Mouse (Mus musculus): Measurements from ENCODE around the gene Mlst8.

The Mlst8 gene

DNA sequence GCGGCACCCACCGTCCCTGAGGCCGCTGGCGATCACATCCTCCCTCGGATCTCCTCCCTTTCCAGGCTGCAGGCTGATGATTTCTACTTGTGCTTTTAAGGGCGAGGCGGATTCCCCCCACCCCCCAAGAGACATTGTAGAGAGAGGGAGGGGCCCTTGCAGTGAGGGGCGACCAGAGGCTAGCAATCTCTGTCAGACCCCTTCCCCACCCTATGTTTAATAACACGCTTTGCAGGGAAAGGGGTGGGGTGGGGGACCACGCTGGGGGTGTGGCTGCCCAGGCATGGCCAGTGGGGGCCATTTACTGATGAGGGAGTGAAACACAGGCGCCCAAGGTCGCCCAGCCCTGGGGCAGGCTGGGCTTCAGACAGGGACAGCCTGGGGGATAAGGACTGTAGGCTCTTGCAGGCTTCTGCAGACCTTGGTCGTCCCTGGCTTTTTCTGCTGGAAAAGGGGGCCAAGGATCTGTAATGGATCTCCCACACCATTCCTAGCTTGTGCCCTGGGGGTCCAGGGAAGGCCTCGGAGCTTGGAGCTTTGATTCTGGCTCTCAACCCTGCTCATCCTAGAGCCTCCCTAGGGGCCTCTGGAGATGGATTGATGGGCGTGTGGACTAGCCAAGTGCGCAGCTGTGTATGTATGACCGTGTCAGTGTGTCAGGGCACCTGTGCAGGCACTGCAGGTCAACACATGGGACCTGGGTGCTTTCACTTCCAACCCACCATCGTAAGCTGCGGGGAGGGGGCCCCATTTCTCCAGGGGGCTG lies 10.6 kb upstream of the Mlst8 start:
- no peak for DNase-seq (ENCODE audit: low read depth)

DNA sequence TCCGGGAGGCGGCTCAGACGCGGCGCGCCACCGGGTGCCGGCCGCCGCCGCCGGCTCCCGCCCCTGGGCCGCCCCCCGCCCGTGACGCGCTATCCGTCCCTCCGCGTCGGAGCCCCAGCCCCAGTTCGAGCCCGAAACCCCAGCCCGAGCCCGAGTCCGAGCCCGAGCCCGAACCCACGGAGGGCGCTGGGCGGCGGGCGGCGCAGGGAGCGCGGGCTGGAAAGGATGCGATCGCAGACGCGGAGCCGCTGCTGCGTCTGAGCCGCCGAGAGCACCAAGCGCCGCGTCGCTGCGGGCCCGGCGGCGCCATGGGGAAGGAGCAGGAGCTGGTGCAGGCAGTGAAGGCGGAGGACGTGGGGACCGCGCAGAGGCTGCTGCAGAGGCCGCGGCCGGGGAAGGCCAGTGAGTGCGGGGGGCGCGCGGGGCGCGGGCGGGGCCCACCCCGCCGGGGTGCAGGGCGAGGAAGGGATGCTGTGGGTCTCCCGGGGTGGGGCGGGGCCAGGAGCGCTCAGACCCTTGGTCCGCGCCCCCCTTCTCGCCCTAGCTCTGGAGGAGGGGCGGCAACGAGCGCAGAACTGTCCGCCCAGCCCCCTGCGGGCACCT lies 9.9 kb upstream of the Mlst8 start:
- no peak for DNase-seq (ENCODE audit: low read depth)

DNA sequence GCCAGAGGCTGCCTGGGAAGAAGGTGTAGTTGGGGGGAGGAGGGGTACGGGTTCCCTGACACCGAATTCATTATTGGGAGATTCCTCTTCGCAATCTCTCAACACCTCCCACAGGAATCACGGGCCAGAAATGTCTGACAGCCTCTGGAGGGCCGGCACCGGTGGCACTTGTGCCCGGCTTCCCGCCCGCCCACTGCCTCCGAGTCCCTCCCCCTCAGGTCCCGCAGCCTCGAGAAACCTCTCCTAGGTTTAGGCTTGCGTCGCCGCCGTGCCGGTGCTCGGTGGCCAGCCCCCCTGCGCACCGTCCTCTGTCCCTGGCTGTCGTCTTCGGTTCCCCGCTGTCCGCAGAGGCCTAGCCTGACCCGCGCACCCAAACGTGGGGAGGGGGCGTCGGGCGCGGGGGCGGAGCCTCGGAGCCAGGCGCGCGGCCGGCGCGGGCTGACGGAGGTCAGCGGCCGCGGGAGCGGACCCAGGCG lies 9.3 kb upstream of the Mlst8 start, which contains the start of gene Caskin1:
TSS of gene Caskin1 (plus strand) at position 416 of the 476 bp plus-strand sequence.
- no peak for DNase-seq (ENCODE audit: low read depth)

DNA sequence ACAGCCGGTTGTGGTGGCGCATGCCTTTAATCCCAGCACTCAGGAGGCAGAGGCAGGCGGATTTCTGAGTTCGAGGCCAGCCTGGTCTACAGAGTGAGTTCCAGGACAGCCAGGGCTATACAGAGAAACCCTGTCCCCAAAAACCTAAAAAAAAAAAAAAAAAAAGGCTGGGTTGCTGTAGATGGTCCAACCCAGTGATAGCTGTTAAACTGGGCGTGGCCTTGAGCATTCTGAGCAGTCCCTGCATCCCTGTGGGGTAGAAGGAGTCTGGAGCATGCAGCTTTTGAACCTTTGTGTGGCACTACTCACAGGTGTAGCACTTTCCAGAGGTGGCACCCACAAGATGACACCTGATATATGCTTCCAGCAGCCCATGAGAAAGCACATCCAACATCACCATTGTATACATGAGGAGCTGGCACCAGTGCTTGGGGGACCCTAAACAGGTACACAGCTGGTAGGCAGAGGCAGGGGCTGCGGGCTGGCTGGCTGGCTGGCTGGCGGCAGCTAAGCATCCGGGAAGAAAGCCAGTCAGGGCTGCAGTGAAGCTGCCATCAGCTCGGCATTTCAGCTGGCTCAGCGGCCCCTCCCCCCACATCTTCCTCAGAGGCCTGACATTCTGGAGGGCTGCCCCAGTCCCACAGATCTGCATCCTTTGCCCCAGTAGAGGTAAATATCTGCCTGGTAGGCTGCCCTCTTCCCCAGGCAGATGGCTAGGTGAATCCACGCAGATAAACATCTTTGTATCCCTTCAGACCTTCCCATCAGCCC lies 6.4 kb upstream of the Mlst8 start:
- no peak for DNase-seq (ENCODE audit: low read depth)

DNA sequence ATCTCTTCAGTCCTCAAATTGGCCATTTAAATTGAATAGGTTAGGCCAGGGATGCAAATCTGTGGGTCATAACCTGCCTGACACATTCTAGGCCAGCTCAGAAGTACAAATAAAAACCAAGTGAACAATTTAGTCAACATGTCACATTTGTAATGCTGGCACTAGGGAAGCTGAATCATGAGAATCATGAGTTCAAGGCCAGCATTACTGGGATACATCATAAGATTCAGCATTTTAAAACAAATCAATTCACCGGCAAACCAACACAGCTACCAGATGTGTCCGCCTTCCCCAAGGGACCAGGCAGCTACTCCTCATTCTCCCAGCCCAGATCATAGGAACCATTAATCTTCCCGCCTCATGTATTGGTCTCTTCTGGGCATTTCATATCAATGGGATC lies 4.6 kb upstream of the Mlst8 start:
- DNase-seq (ENCODE audit: low read depth) = no peak

DNA sequence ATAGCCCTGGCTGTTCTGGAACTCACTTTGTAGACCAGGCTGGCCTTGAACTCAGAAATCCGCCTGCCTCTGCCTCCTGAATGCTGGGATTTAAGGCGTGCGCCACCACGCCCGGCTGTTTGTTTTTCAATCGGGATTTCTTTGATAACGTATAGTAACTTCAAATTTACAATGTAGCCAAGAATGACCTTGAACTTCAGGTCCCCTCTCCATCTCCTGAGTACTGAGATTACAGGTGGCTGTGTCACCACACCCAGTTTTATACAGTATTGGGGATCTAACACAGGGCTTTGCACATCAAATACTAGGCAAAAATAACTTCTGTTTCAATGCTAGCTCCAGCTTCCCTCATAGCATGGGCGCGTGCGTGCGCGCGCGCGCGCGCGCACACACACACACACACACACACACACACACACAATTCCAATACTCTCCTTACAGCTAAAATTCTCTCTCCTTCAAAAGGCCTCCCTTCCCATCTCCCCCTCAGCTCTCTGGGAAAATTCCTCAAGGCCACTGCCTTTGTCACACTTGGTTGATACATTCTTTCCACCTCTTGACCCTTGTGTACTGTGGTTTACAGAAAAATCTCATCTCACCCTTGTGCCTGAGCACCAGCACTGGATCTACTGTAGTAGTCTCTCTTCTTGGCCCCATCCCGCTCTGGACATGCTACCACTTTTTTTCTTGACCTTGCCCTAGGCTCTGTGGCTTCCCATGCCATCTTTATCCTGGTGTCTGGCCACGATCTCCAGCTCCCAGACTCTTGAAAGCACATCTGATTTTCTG lies 2.3 kb upstream of the Mlst8 start:
- DNase-seq (ENCODE audit: low read depth) = no peak

DNA sequence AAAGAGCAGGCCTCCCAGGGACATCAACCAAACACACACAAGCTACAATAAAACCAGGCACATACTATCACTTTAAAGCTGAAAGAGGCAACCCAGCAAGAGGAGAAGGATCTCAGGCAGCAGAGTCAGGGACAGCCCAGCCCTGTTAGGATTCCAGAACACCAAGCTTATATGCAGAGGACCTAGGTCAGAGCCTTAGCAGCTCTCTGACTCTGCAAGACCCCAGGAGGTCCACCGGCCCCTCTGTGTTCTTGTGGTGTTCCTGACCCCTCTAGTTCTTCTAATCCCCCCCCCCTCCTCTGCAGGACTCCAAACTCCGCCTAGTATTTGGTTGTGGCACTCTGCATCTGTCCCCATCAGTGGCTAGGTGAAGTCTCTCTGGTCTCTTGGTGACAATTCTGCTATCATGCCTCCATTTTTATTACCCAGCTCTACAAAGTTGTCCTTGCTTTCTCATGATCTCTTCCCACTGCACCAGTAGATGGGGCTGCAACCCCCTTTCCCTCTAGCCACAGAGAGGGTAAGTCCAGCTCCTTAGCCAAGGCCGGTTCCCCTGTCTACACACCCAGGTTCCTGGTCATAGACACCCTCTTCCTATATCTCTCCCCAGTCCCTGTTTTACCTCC lies 1.4 kb upstream of the Mlst8 start:
- DNase-seq (ENCODE audit: low read depth) = no peak

DNA sequence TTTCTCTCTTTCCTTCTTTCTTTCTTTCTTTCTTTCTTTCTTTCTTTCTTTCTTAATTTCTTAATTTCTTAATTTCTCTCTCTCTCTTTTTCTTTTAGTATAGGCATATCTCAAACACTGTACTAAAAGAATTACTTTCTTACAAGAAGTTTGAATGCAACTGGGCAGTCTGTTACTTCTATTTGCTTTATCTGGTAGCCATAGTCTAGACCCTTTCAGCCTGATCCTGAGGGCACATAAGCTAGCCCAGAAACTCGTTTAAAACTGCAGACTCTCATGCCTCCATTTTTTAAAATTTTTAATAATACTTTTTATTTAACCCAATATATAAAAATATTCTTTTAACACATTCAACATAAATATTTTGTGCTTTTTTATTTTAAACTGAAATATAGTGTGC lies 553 bp upstream of the Mlst8 start:
- no peak for DNase-seq (ENCODE audit: low read depth)

DNA sequence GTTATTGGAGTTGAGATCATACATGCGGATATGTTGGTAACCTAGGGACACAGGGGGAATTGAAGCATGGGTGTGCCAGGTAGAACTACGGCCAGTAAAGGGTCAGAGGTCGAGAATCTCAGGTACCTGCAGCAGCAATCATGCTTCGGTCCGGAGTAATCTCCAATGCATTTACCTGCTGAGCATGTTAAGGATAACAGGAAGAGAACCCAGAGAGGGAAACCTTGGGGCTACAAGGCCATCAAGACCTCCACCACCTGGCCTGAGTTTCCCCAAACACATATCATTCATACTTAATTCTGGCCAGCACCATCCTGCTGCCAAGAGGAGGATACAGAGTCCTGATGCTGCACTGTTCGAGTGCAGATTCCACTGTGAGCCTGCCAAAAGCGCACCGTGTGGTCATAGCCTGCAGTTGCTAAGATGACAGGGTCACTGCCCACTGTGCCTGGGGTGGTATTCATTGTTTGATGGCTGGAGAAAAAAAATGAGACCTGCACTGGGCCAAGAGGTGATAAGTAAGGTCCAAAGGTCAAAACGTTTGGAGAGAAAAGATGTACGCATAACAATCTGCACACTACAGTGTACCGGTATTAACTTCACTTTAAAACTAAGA lies 785 bp downstream of the Mlst8 start:
- DNase-seq (ENCODE audit: low read depth) = no peak

DNA sequence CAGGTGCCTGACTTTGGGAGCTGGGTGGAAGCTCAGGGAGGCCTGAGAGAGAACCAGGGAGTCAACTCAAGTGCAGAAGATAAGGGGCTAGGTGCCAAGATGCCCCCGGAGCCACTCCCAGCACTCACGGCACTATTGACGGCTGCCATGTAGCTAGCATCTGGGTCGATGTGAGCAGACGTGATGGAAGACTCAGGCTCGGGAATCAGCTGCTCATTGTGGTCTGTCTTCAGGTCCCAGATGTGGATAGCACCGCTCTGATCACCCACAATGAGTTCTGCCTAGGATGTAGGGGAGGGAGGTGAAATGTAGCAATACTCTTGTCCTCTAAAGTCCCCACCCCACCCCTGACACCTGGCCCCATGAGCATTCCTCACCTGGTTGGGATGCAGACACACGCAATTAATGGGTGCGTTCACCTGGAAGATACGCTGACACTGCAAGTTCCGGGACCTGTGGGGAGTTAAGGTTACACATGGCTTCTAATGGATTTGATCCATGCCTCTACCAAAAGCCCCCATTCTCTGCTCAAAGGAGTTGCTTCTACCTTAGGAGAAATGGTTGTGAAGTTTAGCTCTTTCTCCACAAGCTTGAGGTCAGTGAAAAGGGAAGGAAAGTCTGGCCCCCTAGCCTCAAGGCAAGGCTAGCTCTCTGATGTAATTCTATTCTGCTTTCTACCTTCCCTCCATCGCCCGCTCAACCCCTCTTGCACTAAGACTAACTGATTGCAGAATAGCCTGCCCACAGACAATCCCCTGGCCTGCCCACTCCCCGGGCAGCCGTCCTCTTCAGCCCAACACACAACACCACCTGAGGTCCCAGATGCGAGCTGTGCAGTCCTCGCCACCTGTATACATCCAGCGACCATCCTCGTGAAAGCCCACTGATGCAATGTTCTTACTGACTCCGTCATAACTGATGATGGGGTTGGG lies 1.6 kb downstream of the Mlst8 start:
- DNase-seq (ENCODE audit: low read depth) = no peak

DNA sequence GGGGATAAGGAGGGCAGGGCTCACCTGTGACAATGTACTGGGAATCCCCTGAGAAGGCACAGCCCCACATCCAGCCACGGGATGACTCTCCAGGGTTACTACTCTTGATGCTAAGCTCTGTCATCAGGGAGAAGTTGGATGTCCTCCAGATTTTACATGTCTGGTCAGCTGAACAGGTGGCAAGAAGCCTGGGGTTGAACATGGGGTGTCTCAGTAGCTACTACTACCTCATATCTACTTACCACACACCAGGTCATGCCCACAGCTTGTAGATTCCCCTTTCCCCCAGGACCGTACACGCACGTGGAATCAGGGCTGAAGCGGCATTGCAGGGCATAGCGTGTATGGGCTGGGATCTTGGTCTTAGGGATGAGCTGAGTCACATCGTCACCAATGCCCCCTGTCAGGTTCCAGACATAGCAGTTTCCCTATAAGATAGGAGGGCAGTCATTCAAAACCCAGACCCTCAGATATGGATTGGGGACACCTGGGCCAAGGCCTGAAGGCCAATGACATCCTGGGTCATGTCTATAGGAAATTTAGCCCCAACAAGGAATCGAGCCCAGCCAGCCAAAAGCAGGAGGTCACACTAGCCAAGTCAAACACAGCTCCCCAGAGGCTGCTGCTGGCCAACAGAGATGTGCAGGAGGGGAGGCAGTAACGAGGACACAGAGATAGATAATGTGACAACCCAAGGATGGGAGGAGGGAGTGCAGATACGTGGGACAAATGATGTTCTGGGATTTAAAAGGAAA lies 2.7 kb downstream of the Mlst8 start:
- no peak for DNase-seq (ENCODE audit: low read depth)

DNA sequence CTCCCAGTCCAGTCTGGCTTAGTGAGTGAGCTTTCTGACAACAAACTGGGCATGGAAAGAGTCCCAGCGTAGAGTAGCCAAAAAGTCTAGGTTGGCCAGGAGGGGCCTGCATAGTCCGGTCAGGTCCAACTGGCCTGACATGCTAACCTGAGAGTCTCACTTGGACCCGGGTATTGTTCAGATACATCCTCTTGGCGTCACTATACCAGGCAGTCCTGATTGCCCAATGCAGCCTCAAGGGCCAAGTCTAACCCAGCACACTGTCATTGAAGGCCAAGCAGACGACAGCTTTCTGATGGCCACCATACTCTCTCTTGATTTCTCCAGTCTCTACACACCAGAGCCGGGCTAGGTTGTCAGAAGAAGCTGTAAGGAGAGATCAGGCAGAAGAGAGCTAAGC lies 3.3 kb downstream of the Mlst8 start:
- no peak for DNase-seq (ENCODE audit: low read depth)

DNA sequence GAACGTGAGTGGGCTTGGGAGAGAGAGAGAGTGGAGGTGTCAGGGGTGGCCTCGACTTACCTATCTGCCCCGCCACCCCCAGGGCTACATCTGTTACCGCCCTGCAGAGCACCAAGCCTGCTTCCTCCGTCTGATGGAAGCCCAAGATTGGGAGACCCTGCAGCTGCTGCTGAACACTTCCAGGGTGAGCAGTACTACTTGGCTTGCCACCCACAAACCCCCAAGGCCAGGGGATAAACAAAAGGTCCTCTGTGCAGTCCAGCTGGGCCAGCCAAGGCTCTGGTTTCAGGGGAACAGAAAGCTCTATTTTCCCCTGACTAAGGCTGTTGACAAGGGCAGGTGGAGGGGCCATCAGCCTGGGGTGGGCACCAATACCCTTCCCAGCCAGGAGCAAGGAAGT lies 4.3 kb downstream of the Mlst8 start:
- DNase-seq (ENCODE audit: low read depth) = no peak

DNA sequence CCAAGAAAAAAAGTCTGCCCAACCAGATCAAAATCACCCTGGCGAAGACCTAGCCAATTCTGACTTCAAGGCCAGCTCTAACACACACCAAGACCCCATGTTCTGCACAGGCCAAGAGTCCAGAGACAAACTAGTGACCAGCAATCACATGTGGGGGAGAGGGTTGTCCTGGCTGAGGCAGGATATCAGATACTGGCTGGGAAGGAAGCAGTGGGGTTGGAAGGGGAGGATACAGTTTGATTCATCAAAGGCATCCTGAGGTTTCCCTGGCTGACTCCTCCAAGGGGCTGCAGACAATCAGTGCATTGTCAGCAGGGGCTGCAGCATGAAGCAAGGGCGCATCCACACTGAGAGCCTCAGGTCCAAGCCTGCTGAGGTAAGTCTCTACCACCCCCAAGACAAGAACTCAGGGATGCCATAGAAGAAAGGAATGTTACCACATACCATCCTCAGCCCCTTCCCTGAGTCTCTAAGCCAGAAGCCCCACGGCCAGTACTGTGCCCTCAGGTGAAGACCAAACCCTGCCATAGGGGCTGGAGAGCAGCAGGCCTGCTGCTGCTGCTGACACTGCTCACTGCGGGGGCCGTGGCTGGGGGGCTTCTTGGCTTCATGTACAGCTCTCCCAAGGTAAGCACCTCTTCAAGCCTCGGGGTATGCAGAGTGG lies 5.1 kb downstream of the Mlst8 start, which contains the start of gene Bricd5:
TSS of gene Bricd5 (plus strand) at position 273 of the 664 bp plus-strand sequence.
- DNase-seq (ENCODE audit: low read depth) = no peak

DNA sequence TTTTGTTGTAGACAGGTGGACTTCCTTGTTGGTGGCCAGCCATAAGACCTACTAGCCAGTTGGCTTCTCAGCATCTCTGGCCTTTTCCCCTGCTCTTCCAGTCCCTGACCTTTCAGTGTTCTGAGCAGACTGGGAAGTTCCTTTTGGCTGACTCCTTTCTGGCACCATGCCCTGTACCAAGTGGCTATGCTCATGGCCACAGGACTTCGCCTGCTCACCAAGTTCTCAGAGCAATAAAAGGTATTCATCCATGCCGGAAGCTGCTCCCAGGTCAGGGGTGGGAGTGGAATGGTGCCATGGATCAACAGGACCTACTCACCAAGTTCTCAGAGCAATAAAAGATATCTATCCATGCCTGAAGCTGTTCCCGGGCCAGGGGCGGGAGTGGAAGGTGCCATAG lies 6.4 kb downstream of the Mlst8 start:
- DNase-seq (ENCODE audit: low read depth) = no peak

DNA sequence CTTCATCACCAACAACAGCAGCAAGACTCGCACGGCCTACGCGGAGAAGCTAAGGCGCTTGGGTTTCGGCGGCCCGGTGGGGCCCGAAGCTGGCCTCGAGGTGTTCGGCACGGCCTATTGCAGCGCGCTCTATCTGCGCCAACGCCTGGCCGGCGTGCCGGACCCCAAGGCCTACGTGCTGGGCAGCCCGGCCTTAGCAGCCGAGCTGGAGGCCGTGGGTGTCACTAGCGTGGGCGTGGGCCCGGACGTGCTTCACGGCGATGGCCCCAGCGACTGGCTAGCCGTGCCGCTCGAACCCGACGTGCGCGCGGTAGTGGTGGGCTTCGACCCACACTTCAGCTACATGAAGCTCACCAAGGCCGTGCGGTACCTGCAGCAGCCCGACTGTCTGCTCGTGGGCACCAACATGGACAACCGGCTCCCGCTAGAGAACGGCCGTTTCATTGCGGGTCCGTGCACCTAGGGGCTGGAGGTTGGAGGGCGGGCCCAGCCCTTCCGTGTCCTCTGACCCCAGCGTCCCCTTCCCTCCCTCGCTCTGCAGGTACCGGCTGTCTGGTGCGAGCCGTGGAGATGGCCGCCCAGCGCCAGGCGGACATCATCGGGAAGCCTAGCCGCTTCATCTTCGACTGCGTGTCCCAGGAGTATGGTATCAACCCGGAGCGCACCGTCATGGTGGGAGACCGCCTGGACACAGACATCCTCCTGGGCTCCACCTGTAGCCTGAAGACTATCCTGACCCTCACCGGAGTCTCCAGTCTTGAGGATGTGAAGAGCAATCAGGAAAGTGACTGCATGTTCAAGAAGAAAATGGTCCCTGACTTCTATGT lies 8.0 kb downstream of the Mlst8 start:
- no peak for DNase-seq (ENCODE audit: low read depth)

DNA sequence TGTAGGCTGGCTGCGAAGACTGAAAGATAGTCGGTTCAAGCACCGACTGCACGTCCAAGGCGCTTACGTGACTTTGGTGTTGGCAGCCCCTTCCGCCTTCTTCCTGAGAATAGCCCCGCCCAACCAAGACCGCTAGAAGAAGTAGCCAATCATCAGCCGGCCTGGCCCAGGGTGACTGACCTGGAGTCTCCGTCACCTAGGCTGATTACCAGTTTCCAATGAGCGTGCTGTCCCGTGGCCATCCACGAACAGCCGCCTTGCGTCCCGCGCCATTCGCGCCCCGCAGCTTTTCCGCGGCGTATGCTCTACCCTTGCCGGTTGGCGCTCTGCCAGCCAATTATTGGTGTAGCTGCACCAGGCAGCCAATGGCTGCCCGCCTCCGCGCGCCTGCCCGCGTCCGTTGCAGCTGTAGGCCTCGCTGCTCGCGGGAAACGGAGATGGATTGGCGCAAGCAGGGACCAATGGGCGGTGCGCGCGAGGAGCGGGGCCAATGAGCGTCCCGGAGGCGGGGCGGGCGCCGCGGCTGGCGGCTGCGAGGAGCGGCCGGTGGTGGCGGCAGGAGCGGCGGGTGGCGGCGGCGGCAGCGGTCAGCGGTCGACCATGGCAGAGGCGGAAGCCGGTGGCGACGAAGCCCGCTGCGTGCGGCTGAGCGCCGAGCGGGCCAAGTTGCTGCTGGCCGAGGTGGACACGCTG lies 8.8 kb downstream of the Mlst8 start, which contains the start of the genes E4f1 and Pgp:
TSS of gene E4f1 (minus strand) at position 404 of the 693 bp plus-strand sequence.
TSS of gene Pgp (plus strand) at position 483 of the 693 bp plus-strand sequence.
- DNase-seq (ENCODE audit: low read depth) = peak; percentile 98

Measured in c-Kit-positive CD71-positive TER-119-negative erythroid progenitor cells, embryonic 14.5 days (primary cell).